Mouse (Mus musculus) kidney, adult 9 months (tissue): Measurements from ENCODE around the gene Dnajc21.
A peak's percentile ranks its signal among the peaks of the same experiment; 100 is the strongest.
"Not testable (repeated sequence)": the region's sequence is repeated elsewhere in the genome, so short reads cannot be mapped to it uniquely, and the experiment has no call there.

Source experiments
- DNase-seq: peaks from one replicate; pipeline ENCODE4 v3.0.0; 2022

Dnajc21 gene

GRCm38 (mm10) chr15:10470151-10470831, at the start of gene Dnajc21:
TSS of gene Dnajc21 (minus strand) at chr15:10470516.
- DNase-seq: peak; percentile 88

- DNase-seq: no peak
Observed at GRCm38 (mm10) chr15:10515166-10515565, 44.9 kb upstream of the Dnajc21 start.

- peak; percentile 21 for DNase-seq
Observed at GRCm38 (mm10) chr15:10506099-10506498, 35.8 kb upstream of the Dnajc21 start.

- peak; percentile 32 for DNase-seq
Observed at GRCm38 (mm10) chr15:10500838-10501719, 30.8 kb upstream of the Dnajc21 start.

- no peak for DNase-seq
Observed at GRCm38 (mm10) chr15:10500035-10500434, 29.7 kb upstream of the Dnajc21 start.

- no peak for DNase-seq
Observed at GRCm38 (mm10) chr15:10499593-10499992, 29.3 kb upstream of the Dnajc21 start.

- not testable (repeated sequence) for DNase-seq
Observed at GRCm38 (mm10) chr15:10496696-10497095, 26.4 kb upstream of the Dnajc21 start.

GRCm38 (mm10) chr15:10495944-10496343, 25.6 kb upstream of the Dnajc21 start:
- no peak for DNase-seq

GRCm38 (mm10) chr15:10490101-10490500, 19.8 kb upstream of the Dnajc21 start:
- no peak for DNase-seq

- peak; percentile 43 for DNase-seq
Observed at GRCm38 (mm10) chr15:10487246-10487645, 16.9 kb upstream of the Dnajc21 start.

- no peak for DNase-seq
Observed at GRCm38 (mm10) chr15:10486365-10486839, 16.1 kb upstream of the Dnajc21 start.

GRCm38 (mm10) chr15:10485484-10486364, 15.4 kb upstream of the Dnajc21 start, which contains the start of the genes Brix1 and Rad1:
TSS of gene Brix1 (minus strand) at chr15:10485947.
TSS of gene Rad1 (plus strand) at chr15:10486018.
- DNase-seq: peak; percentile 97

GRCm38 (mm10) chr15:10470941-10471340, 625 bp upstream of the Dnajc21 start:
- DNase-seq: no peak

GRCm38 (mm10) chr15:10469641-10470150, 620 bp downstream of the Dnajc21 start:
- DNase-seq: peak; percentile 26

- DNase-seq: no peak
Observed at GRCm38 (mm10) chr15:10468761-10469160, 1.6 kb downstream of the Dnajc21 start.

GRCm38 (mm10) chr15:10464678-10465077, 5.6 kb downstream of the Dnajc21 start:
- DNase-seq: no peak

- no peak for DNase-seq
Observed at GRCm38 (mm10) chr15:10463555-10463954, 6.8 kb downstream of the Dnajc21 start.

GRCm38 (mm10) chr15:10460986-10461385, 9.3 kb downstream of the Dnajc21 start:
- DNase-seq: no peak

- no peak for DNase-seq
Observed at GRCm38 (mm10) chr15:10447102-10447501, 23.2 kb downstream of the Dnajc21 start.

- DNase-seq: no peak
Observed at GRCm38 (mm10) chr15:10442275-10442674, 28.0 kb downstream of the Dnajc21 start.

- no peak for DNase-seq
Observed at GRCm38 (mm10) chr15:10441493-10441892, 28.8 kb downstream of the Dnajc21 start.

GRCm38 (mm10) chr15:10439963-10440362, 30.4 kb downstream of the Dnajc21 start:
- DNase-seq: peak; percentile 33
